Mouse (Mus musculus) forebrain, embryonic 10.5 days (tissue): ENCODE measurements at regions not wholly inside any gene's neighbourhood (a gene's known extent, or its start where the extent isn't known, plus 50 kb on each side); places are given as distances from the start of the nearest gene placed in this dataset.

Experiments used
- DNase-seq: peaks from one replicate; pipeline ENCODE4 v3.0.0-alpha.2; 2017; ENCODE audit warnings: low spot score; ENCODE audit errors: extremely low spot score
- H3K27ac ChIP-seq: fragments of 300-500 bp; sonication (generic); 2 replicates; pipeline ENCODE4 v1.5.1; 2016; ENCODE audit warnings: mild to moderate bottlenecking
- H3K27me3 ChIP-seq: fragments of 300-500 bp; sonication (generic); 2 replicates; pipeline ENCODE4 v1.6.1; 2016; ENCODE audit warnings: mild to moderate bottlenecking; ENCODE audit not compliant: poor library complexity, severe bottlenecking
- H3K36me3 ChIP-seq: fragments of 300-500 bp; sonication (generic); replicated peaks from 2 replicates; pipeline ENCODE4 v1.6.1; 2016; ENCODE audit warnings: mild to moderate bottlenecking, moderate library complexity
- H3K4me1 ChIP-seq: fragments of 300-500 bp; sonication (generic); 2 replicates; pipeline ENCODE4 v1.6.1; 2016
- H3K4me3 ChIP-seq: fragments of 300-500 bp; sonication (generic); 2 replicates; pipeline ENCODE4 v1.5.1; 2016; ENCODE audit warnings: mild to moderate bottlenecking, moderate library complexity
- H3K9me3 ChIP-seq: fragments of 300-500 bp; sonication (generic); 2 replicates; pipeline ENCODE4 v1.6.1; 2016; ENCODE audit warnings: mild to moderate bottlenecking, moderate library complexity
- WGBS: fragments of 180-500 bp; shearing (Covaris S2); methylation state at CpG from one replicate; pipeline ENCODE4 v1.1.7; 2016; 5-methylcytosine and 5-hydroxymethylcytosine counted together

- Histone ChIP-seq H3K4me3 (no peak overlapping the region), H3K36me3 (no peaks in the 10 kb centered on the region), H3K9me3 (no peaks in the 10 kb centered on the region), H3K27ac (no peak overlapping the region), H3K27me3 (no peaks in the 10 kb centered on the region), H3K4me1 (no peaks in the 10 kb centered on the region)
- WGBS = 91% methylated on average over 2 of the region's 2 CpGs
- DNase-seq = no peak
Observed at GRCm38 (mm10) chr17:16101548-16101947, 270.7 kb upstream of the Rgmb start.

GRCm38 (mm10) chr17:16092952-16093351, 262.1 kb upstream of the Rgmb start:
- Histone ChIP-seq H3K4me1 (peaks cover 13% of the 10 kb centered on the region), H3K27ac (no peak overlapping the region), H3K9me3 (no peaks in the 10 kb centered on the region), H3K36me3 (no peaks in the 10 kb centered on the region), H3K4me3 (no peak overlapping the region), H3K27me3 (no peaks in the 10 kb centered on the region)
- no peak for DNase-seq
- 87% methylated on average over 4 of the region's 4 CpGs for WGBS

DNA sequence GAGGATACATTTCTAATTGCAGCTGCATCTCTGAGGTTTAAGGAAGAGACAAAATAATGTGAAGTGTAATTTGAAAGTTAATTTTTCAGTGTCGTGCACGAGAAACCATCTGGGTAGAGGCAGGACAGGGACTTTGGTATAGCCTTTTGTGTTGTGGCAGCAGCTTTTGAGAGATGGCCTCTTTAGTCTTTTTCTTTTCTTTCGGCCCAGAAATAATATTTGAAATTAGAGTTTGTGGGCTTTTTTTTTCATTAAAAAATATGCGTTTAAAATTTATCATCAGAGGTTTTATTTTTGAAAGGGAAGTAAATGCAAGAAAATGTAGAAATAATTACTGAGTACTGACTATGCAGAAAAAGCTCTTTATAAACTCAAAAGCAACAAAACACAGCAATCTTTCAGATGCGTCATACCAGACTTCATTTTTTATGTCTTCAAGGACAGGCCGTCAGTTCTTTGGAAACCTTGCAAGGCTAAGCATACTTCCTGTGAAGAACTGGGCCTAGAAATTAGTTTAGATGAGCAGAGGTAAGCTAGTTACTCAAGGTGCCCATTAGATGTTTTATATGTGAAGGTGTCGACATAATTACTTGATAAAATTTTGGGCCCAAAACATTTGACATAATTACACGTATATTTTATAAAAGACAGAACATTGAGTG, 258.9 kb upstream of the Rgmb start:
- Histone ChIP-seq H3K4me3 (no peak overlapping the region), H3K9me3 (no peaks in the 10 kb centered on the region), H3K36me3 (no peaks in the 10 kb centered on the region), H3K27me3 (no peaks in the 10 kb centered on the region), H3K4me1 (peaks cover 13% of the 10 kb centered on the region), H3K27ac (no peak overlapping the region)
- 79% methylated on average over 8 of the region's 8 CpGs for WGBS
- no peak for DNase-seq

DNA sequence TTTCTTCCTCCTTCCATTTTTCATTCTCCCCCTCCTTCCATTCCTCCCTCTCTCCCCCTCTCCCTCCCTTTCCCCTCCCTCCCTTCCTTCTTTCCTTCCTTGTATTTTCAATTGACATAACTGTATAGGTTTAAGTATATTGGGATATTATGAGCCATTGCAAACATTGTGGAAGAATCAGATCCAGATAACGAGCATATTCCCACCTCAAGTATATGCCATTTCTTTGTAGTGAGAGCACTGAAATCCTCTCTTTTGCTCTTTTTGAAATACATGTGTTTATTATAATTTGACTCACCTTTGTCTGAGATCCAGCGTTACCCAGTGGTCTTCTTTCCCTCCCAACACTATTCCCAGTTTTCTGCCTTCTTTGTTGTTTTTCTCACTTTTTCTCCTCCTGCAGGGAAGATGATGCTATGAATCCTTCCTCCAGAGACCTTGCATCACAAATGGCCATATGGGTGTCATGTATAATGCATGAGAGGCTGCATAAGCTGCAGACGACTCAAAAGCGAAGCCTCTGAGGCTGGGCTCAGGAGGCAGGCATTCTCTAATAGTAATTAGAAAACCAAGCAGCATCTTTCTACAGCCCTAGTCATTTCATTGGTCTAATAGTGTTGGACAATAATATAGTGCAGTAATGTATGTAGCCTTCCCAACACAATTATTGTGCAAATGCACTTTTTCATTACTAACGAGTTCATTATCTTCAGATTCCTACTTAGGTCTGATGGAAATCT, 258.2 kb upstream of the Rgmb start:
- no peak for DNase-seq
- no peak overlapping the region for H3K4me3 ChIP-seq
- H3K36me3 ChIP-seq = no peaks in the 10 kb centered on the region
- peaks cover 13% of the 10 kb centered on the region for H3K4me1 ChIP-seq
- H3K9me3 ChIP-seq = no peaks in the 10 kb centered on the region
- 59% methylated on average over 5 of the region's 5 CpGs for WGBS
- H3K27me3 ChIP-seq = no peaks in the 10 kb centered on the region
- peak overlapping the region; percentile 51; the same call in 1 of the 2 replicates for H3K27ac ChIP-seq

DNA sequence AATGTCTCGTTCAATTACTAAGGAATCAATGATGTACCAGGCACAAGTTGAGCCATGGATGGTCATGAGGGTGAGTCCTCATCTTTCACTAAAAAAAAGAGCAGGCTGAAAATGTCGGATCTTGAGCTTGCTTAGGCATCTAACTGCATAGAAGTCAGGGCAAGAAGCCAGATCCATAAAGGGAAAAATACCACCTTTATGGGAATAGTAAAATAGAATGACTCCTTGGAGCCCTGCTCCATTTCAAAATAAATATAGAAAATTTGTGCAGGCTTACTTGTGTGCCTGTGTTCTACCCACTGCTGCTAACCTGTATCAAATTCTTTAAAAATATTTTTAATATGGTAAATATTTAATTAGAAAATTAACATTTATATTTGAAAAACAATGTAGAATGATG, 256.2 kb upstream of the Rgmb start:
- no peak overlapping the region for H3K4me3 ChIP-seq
- H3K4me1 ChIP-seq = peaks cover 13% of the 10 kb centered on the region
- H3K36me3 ChIP-seq = no peaks in the 10 kb centered on the region
- H3K9me3 ChIP-seq = no peaks in the 10 kb centered on the region
- no peak overlapping the region for H3K27ac ChIP-seq
- DNase-seq = no peak
- H3K27me3 ChIP-seq = no peaks in the 10 kb centered on the region
- 88% methylated on average over 2 of the region's 2 CpGs for WGBS

GRCm38 (mm10) chr17:16082842-16083241, 252.0 kb upstream of the Rgmb start:
- Histone ChIP-seq H3K27ac (no peak overlapping the region), H3K9me3 (no peaks in the 10 kb centered on the region), H3K27me3 (no peaks in the 10 kb centered on the region), H3K4me1 (no peaks in the 10 kb centered on the region), H3K4me3 (no peak overlapping the region), H3K36me3 (no peaks in the 10 kb centered on the region)
- WGBS = 87% methylated on average over 3 of the region's 3 CpGs
- no peak for DNase-seq

- Histone ChIP-seq H3K27me3 (no peaks in the 10 kb centered on the region), H3K36me3 (no peaks in the 10 kb centered on the region), H3K4me1 (no peaks in the 10 kb centered on the region), H3K4me3 (no peak overlapping the region), H3K9me3 (no peaks in the 10 kb centered on the region), H3K27ac (no peak overlapping the region)
- no peak for DNase-seq
- 83% methylated on average over 3 of the region's 3 CpGs for WGBS
Observed at GRCm38 (mm10) chr17:16078549-16078948, 247.7 kb upstream of the Rgmb start.

- Histone ChIP-seq H3K9me3 (no peaks in the 10 kb centered on the region), H3K27me3 (no peaks in the 10 kb centered on the region), H3K27ac (no peak overlapping the region), H3K4me1 (no peaks in the 10 kb centered on the region), H3K4me3 (no peak overlapping the region), H3K36me3 (no peaks in the 10 kb centered on the region)
- 48% methylated on average over 1 of the region's 1 CpGs for WGBS
- no peak for DNase-seq
Observed at GRCm38 (mm10) chr17:16069334-16069733, 238.5 kb upstream of the Rgmb start.

DNA sequence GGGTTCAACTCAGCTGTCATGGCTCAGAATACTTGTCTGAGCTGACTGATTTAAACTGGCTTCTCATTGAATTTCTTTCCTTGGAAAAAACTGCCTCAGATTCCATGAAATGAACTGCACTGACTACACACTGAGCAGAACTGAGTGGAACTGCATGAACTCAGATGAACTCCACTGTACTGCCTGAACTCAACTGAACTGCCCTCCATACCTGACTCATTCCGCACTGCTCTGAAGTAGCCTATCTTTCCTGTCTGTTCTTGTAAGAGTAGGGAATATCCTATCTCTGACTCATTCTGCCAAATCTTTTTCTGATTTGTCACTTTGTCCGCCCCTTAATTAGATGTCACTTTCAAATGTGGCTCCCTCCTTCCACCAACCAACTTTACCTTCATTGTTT, 237.0 kb upstream of the Rgmb start:
- no peaks in the 10 kb centered on the region for H3K36me3 ChIP-seq
- no peaks in the 10 kb centered on the region for H3K9me3 ChIP-seq
- no peak overlapping the region for H3K4me3 ChIP-seq
- no peaks in the 10 kb centered on the region for H3K4me1 ChIP-seq
- WGBS = 94% methylated on average over 2 of the region's 2 CpGs
- H3K27me3 ChIP-seq = no peaks in the 10 kb centered on the region
- DNase-seq = no peak
- H3K27ac ChIP-seq = no peak overlapping the region

DNA sequence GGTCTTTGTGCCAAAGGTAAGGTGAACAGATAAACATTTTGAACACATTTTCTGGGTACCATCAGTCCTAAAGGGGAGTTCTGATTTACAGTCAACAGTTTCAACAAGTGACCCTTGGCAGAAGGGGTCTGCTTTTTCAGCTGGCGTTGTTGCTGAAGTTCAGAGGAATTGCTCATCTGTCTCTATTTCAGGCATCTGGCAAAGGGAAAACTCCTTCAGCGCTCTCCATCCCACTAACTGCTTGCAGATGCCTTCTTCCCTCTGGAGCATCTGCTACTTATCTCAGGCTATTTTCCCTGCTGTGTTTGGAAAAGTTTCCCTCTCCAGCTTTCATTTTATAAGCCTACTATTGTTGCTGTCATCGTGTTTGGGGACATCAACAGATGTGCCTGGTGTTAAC, 223.6 kb upstream of the Rgmb start:
- peak; percentile 25 for DNase-seq
- H3K36me3 ChIP-seq = no peaks in the 10 kb centered on the region
- H3K27me3 ChIP-seq = no peaks in the 10 kb centered on the region
- no peak overlapping the region for H3K27ac ChIP-seq
- H3K9me3 ChIP-seq = no peaks in the 10 kb centered on the region
- 52% methylated on average over 3 of the region's 3 CpGs for WGBS
- H3K4me3 ChIP-seq = no peak overlapping the region
- no peaks in the 10 kb centered on the region for H3K4me1 ChIP-seq

GRCm38 (mm10) chr17:16051713-16052112, 220.9 kb upstream of the Rgmb start:
- no peak for DNase-seq
- Histone ChIP-seq H3K36me3 (no peaks in the 10 kb centered on the region), H3K4me3 (no peak overlapping the region), H3K9me3 (no peaks in the 10 kb centered on the region), H3K4me1 (no peaks in the 10 kb centered on the region), H3K27me3 (no peaks in the 10 kb centered on the region), H3K27ac (no peak overlapping the region)
- WGBS = 71% methylated on average over 5 of the region's 5 CpGs

DNA sequence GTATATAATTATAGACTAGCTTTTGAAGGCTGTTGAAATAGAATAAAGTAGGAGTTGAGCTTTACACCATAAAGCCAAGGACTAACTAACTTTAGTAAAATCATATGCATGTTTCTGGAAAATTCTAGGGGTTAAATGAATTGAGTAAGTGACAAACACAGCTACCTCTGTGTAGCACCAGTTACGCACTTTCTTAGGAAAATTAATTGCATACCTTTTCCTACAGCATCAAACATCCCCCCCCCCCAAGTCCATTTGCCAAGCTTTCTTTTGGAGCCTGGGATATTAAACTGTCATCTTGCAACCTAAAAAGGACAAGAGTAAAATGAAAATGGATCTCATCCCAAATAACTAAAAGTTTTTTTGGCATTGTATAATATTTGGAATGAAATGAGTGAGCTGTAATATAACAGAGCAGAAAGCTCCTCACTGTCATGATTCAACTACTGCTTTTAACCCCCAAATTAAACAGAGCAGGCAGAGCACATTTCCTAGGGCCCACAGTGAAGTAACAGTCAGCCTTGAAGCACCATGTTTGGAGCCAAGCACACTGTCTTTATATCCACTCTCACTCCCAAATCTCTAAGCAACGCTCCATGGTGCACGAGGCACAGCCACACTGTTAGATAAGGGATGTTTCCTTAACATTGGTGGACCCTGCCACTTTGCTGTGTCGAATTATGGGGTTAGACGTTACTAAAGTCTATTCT, 210.9 kb upstream of the Rgmb start:
- no peak overlapping the region for H3K27ac ChIP-seq

DNA sequence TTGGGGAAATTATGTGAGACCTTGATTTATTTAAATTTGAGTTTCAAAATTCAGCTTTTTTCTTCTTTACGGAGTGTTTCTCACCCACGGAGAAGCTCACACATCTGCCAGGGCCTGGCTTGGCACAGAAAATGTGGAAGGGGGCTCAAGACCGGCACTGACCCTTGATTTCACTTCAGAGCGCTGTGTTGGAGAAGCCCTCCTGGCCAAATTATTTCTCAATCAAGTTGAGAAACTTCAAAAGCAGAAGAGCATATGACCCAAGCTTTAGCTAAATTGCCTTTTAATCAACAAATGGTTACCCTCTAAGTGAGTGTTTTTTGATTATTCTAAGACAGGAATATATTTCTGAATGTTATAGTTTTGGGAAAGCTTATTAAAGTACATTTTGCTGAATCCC, 197.2 kb upstream of the Rgmb start:
- H3K4me1 ChIP-seq = no peaks in the 10 kb centered on the region
- H3K9me3 ChIP-seq = no peaks in the 10 kb centered on the region
- no peaks in the 10 kb centered on the region for H3K36me3 ChIP-seq
- DNase-seq = no peak
- H3K27ac ChIP-seq = no peak overlapping the region
- no peaks in the 10 kb centered on the region for H3K27me3 ChIP-seq
- 93% methylated on average over 4 of the region's 4 CpGs for WGBS
- no peak overlapping the region for H3K4me3 ChIP-seq

More for the DNA sequence above, 210.9 kb upstream of the Rgmb start:
- H3K9me3 ChIP-seq = no peaks in the 10 kb centered on the region
- peaks cover 12% of the 10 kb centered on the region for H3K4me1 ChIP-seq
- 56% methylated on average over 5 of the region's 5 CpGs for WGBS
- no peak for DNase-seq
- no peak overlapping the region for H3K4me3 ChIP-seq
- H3K36me3 ChIP-seq = no peaks in the 10 kb centered on the region
- H3K27me3 ChIP-seq = no peaks in the 10 kb centered on the region
